Mouse (Mus musculus) retina, postnatal 7 days (tissue): ENCODE data around the gene Olfr411.

ENCODE experiments used
- DNase-seq: peaks from one replicate; pipeline ENCODE4 v3.0.0-alpha.2; 2012; ENCODE audit warnings: low read depth, low spot score

Olfr411 gene

GRCm38 (mm10) chr11:74352550-74352949 is at the start of gene Olfr411:
Gene Olfr411 (minus strand): TSS chr11:74352650.
- no peak for DNase-seq

DNA sequence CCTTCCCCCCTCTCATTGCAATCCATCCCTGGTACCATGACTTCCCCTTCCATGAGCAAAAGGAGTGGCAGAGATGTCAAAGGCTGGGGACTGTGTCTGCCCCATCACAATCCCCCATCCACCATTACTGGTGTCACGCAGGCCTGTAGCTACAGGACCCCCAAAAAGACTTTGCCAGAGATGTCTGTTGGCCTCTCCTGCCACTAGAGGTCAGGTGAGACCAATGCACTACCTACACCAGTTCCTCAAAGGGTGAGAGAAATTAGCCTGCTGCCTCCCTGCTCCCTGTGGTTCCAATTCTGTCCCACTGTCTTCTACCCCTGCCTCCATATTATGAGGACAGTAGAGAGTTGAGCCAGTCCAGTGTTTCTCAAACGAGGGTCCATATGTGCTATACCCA is 49.7 kb upstream of the Olfr411 start:
- peak; percentile 21 for DNase-seq

DNA sequence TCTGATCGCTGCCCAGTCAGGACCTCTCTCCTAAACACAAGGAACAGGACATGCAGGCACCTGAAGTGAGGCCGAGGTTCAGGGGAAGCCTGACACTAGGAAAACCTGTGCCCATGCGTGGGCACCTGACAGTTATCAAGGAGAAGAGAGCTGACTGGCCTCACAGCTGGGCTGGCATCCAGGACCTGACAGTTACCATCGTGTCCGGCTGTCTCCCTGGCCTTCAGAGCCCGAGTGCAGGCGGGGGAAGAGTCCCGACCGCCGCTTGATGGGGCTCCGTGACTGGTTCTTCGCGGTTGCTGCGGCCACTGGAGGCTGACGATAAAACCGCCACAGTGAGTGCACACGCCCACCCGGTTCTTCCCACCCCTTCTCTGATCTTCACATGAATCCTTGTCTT is 43.1 kb upstream of the Olfr411 start:
- no peak for DNase-seq

DNA sequence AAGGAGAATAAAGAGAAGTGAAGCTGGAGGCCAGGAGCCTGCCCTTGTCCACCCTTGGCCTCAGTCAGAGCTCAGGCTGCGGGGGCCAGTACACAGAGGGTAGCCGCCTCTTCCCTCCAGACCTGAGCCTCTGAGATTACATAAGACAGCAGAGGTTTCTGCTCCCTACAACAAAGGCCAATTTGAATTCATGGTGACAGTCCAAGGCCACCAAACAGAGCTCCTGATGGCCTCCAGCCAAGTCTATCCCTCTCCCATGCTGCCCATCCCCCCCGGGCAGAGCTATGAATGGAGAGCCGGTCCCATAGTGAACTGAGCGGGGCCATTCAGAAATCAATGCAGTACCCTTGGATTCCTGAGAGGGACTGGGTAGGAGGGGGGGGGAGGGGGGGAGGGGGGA is 41.0 kb upstream of the Olfr411 start:
- DNase-seq, result no peak

GRCm38 (mm10) chr11:74392903-74393302 is 40.5 kb upstream of the Olfr411 start:
- DNase-seq, result no peak

DNA sequence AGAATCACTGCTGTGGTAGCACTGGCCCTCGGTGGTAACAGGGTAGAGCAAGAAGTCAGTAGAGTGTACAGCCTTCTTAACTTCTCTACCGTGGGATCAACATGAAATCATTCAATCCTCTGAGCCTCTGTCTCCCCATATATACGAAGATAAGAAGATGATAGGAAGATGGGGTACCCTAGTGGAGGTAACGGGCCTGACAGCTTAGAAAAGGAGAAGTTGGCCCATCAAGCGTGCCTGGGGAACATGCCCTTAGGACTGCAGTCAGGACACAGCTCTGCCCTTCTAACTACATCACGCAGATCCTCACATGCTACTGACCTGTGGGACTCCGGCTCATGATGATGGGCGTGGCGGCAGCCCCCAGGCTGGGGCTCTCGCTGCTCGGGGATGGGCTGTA is 39.4 kb upstream of the Olfr411 start:
- DNase-seq, result no peak

DNA sequence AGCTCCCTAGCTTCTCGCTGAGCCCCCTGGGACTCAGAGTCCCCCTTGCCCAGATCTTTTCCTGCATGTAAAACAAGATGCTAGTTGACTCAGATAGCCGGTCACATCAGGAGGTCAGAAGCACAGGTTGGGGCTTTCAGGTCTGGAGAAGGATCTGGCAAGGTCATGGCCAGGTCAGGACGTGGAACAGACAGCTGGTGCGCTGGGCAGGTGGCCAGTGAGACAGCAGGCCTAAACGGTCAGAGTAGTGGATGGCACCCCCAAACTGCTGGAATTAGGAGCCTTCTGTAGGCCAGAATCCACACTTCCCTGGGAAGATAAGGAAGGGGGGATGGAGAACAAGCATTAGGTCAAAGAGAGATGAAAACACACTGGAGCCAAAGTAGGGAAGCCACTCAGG is 34.8 kb upstream of the Olfr411 start:
- no peak for DNase-seq

DNA sequence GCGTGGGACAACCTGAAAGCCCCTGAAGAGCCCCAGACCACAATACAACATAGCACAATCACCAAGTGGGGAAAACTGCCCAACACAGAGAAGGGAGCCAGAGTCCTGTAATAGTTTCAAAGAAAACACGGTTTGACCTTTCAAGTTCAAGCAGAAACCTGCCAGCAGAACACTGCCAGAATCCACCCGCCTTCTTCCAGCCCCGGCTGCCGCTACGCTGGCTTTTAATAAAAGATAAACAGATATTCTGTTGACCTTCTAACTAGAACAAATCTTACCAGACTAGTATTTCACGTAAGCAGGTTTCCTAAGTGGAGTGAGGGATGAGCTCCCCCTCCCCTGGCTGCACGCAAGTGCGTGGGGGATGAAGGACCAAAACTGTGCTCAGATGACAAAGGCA is 33.2 kb upstream of the Olfr411 start:
- DNase-seq, result no peak

DNA sequence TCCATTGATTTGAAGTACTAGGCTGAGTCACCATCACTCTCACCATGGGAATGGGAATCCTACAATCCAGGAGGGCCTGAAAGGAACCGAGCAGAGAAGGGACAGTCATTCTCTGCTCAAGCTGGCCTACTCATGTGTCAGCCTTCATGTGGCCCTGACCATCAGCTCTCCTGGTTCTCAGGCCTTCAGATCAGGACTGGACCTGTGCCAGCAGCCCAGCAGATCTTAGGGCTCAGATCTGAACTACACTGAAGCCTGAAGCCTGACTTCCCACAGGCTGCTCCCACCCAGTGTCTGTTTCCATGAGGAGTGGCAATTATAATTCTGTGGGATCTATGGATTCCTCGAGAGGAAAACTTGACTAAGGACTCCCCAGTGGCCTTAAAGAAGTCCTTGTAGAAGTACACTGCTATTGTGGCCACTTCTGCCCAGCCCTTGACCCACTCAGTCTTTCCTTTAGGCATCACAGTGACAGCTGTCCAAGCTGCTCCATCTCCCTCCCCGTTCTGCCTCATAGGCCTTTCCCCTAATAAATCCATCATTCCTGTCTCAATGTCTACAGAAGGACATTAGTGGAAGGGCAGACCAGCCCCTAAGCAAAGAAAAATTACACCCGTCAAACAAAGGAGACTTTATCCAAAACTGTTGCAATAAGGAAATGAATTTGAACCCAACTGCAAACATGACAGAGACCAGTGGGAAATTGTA is 26.9 kb upstream of the Olfr411 start:
- DNase-seq, result no peak

DNA sequence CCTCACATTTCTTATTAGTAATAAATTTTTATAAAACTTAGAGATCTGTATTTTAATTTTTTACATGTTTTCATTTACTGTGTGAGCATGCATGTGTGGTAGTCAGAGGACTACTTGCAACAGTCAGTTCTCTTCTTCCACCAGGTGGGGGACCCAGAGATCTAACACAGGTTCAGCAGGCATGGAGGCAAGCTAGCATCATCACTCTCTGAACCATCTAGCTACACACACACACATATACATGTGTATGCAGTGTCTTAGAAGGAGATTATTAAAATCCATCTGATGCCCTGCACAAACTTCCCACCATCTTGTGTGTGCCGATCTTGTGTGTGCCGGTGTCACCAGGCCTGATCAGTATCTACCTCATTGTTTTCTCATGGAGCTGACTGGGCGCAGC is 24.4 kb upstream of the Olfr411 start:
- peak; percentile 43 for DNase-seq

GRCm38 (mm10) chr11:74371393-74372100 is 19.1 kb upstream of the Olfr411 start:
- peak; percentile 65 for DNase-seq

- DNase-seq, result no peak
These were observed 9.3 kb upstream of the Olfr411 start, which contains the start of gene Olfr412 for GRCm38 (mm10) chr11:74361769-74362168. Gene Olfr412 (plus strand): TSS chr11:74362069.

- DNase-seq, result no peak
These were observed 14.5 kb downstream of the Olfr411 start, which contains the start of gene Olfr410 for GRCm38 (mm10) chr11:74337931-74338330. Gene Olfr410 (minus strand): TSS chr11:74338031.

GRCm38 (mm10) chr11:74328781-74329180 is 23.7 kb downstream of the Olfr411 start:
- DNase-seq, result no peak

- no peak for DNase-seq
These were observed 26.4 kb downstream of the Olfr411 start for GRCm38 (mm10) chr11:74326044-74326443.
